Mouse (Mus musculus) CH12.LX (cell line): ENCODE data around the gene Wee1. TPM values are rescaled to one million over a fixed set of nuclear protein-coding genes. Genes with fewer than 3 reads are reported as not detected.
A peak's percentile ranks its signal among the peaks of the same experiment; 100 is the strongest.

ENCODE experiments used
- DNase-seq: peaks from one replicate; pipeline ENCODE4 v3.0.0-alpha.2; 2013; ENCODE audit errors: extremely low read depth
- H3K27ac ChIP-seq: 2 replicates; pipeline ENCODE4 v1.5.1; 2012; ENCODE audit warnings: low read depth, mild to moderate bottlenecking, control low read depth, moderate library complexity; ENCODE audit not compliant: insufficient read depth
- H3K27me3 ChIP-seq: replicated peaks from 2 replicates; pipeline ENCODE3; 2012; ENCODE audit warnings: inconsistent platforms
- H3K36me3 ChIP-seq, 2 experiments: replicated peaks in 1 of 2; 2 replicates each; pipeline versions ENCODE3 to v1.6.1; 2012; ENCODE audit warnings: inconsistent platforms in 1 of 2, low read length in 1 of 2, mild to moderate bottlenecking in 1 of 2, mixed read lengths in 1 of 2, moderate library complexity in 1 of 2; ENCODE audit not compliant: control insufficient read depth in 1 of 2, insufficient read depth in 1 of 2
- H3K4me1 ChIP-seq, 2 experiments: 2 replicates each; pipeline ENCODE4 v1.6.1; 2012; ENCODE audit warnings: inconsistent platforms in 1 of 2, moderate library complexity in 1 of 2; ENCODE audit not compliant: insufficient read depth in 2 of 2, control insufficient read depth in 1 of 2
- H3K4me2 ChIP-seq: 2 replicates; pipeline ENCODE4 v1.6.1; 2012; ENCODE audit warnings: low read depth, mild to moderate bottlenecking, control low read depth; ENCODE audit not compliant: poor library complexity, insufficient read depth, severe bottlenecking
- H3K4me3 ChIP-seq, 3 experiments: fragments of 150-350 bp in 1 of 3; sonication (generic) in 1 of 3; replicated peaks in 1 of 3; 2 replicates each; pipeline versions ENCODE3 to v1.5.1; 2011 to 2012; ENCODE audit warnings: low read depth in 2 of 3, low read length in 2 of 3, mild to moderate bottlenecking in 2 of 3, moderate library complexity in 2 of 3, control low read depth in 1 of 3, improper control_type of control experiment in 1 of 3, inconsistent platforms in 1 of 3, mixed read lengths in 1 of 3; ENCODE audit not compliant: poor library complexity in 1 of 3
- H3K79me2 ChIP-seq: replicated peaks from 2 replicates; pipeline ENCODE4 v1.6.1; 2012; ENCODE audit warnings: mild to moderate bottlenecking, moderate library complexity; ENCODE audit not compliant: control insufficient read depth, poor library complexity, insufficient read depth, severe bottlenecking; ENCODE audit errors: extremely low read depth
- H3K9ac ChIP-seq: 2 replicates; pipeline ENCODE4 v1.6.1; 2012; ENCODE audit warnings: low read depth, mild to moderate bottlenecking, control low read depth, moderate library complexity; ENCODE audit not compliant: insufficient read depth
- H3K9me3 ChIP-seq: replicated peaks from 2 replicates; pipeline ENCODE3; 2012; ENCODE audit warnings: low read length, inconsistent platforms, mixed read lengths
- BHLHE40 ChIP-seq: IDR thresholded peaks from 2 replicates; pipeline ENCODE4 v1.6.1; 2011; ENCODE audit warnings: mild to moderate bottlenecking, low read depth, low read length, improper control_type of control experiment
- CHD1 ChIP-seq: IDR thresholded peaks from 2 replicates; pipeline ENCODE4 v1.6.1; 2012; ENCODE audit warnings: low read depth, low read length, improper control_type of control experiment, inconsistent platforms
- CHD2 ChIP-seq: IDR thresholded peaks from 2 replicates; pipeline ENCODE4 v1.6.1; 2011; ENCODE audit warnings: low read length, improper control_type of control experiment
- CTCF ChIP-seq, 2 experiments: IDR thresholded peaks in 1 of 2; conservative IDR thresholded peaks in 1 of 2; 2 replicates each; pipeline ENCODE4 v1.5.1; 2011 to 2012; ENCODE audit warnings: low read depth in 2 of 2, low read length in 2 of 2, improper control_type of control experiment in 1 of 2, inconsistent platforms in 1 of 2, mild to moderate bottlenecking in 1 of 2, moderate library complexity in 1 of 2
- ELF1 ChIP-seq: IDR thresholded peaks from 2 replicates; pipeline ENCODE4 v1.6.1; 2014; ENCODE audit warnings: low read depth, mild to moderate bottlenecking, inconsistent platforms, low read length, improper control_type of control experiment
- EP300 ChIP-seq: IDR thresholded peaks from 2 replicates; pipeline ENCODE4 v1.6.1; 2011; ENCODE audit warnings: low read length, improper control_type of control experiment
- GABPA ChIP-seq: IDR thresholded peaks from 2 replicates; pipeline ENCODE4 v1.6.1; 2012; ENCODE audit warnings: low read depth, low read length, improper control_type of control experiment, inconsistent platforms; ENCODE audit not compliant: insufficient replicate concordance
- IRF4 ChIP-seq: IDR thresholded peaks from 2 replicates; pipeline ENCODE4 v1.6.1; 2014; ENCODE audit warnings: low read depth, mild to moderate bottlenecking, inconsistent platforms, low read length, improper control_type of control experiment
- KAT2A ChIP-seq: IDR thresholded peaks from 2 replicates; pipeline ENCODE4 v1.6.1; 2012; ENCODE audit warnings: low read length, improper control_type of control experiment, inconsistent platforms; ENCODE audit not compliant: insufficient replicate concordance
- MAFK ChIP-seq: IDR thresholded peaks from 2 replicates; pipeline ENCODE4 v1.6.1; 2011; ENCODE audit warnings: low read length, improper control_type of control experiment; ENCODE audit not compliant: insufficient replicate concordance
- MAX ChIP-seq: IDR thresholded peaks from 2 replicates; pipeline ENCODE4 v1.6.1; 2011; ENCODE audit warnings: low read length, improper control_type of control experiment
- MAZ ChIP-seq: IDR thresholded peaks from 2 replicates; pipeline ENCODE4 v1.6.1; 2012; ENCODE audit warnings: low read depth, mild to moderate bottlenecking, inconsistent platforms, low read length, improper control_type of control experiment, moderate library complexity
- MXI1 ChIP-seq: IDR thresholded peaks from 2 replicates; pipeline ENCODE4 v1.6.1; 2011; ENCODE audit warnings: mild to moderate bottlenecking, low read depth, low read length, improper control_type of control experiment
- MYC ChIP-seq: IDR thresholded peaks from 2 replicates; pipeline ENCODE4 v1.6.1; 2011; ENCODE audit warnings: low read depth, mild to moderate bottlenecking, improper control_type of control experiment, low read length
- NRF1 ChIP-seq: IDR thresholded peaks from 2 replicates; pipeline ENCODE4 v1.6.1; 2014; ENCODE audit warnings: low read depth, mild to moderate bottlenecking, inconsistent platforms, low read length, improper control_type of control experiment, moderate library complexity
- PAX5 ChIP-seq: IDR thresholded peaks from 2 replicates; pipeline ENCODE4 v1.6.1; 2012; ENCODE audit warnings: low read length, inconsistent platforms, mixed read lengths
- POLR2A ChIP-seq: IDR thresholded peaks from 2 replicates; pipeline ENCODE4 v1.6.1; 2011; ENCODE audit warnings: low read depth, mild to moderate bottlenecking, improper control_type of control experiment, low read length
- POLR2AphosphoS2 ChIP-seq: IDR thresholded peaks from 2 replicates; pipeline ENCODE4 v1.6.1; 2011; ENCODE audit warnings: low read depth, low read length, improper control_type of control experiment
- RCOR1 ChIP-seq: conservative IDR thresholded peaks from 2 replicates; pipeline ENCODE4 v1.6.1; 2012; ENCODE audit warnings: low read depth, mild to moderate bottlenecking, inconsistent platforms, low read length, improper control_type of control experiment
- TBP ChIP-seq: conservative IDR thresholded peaks from 2 replicates; pipeline ENCODE4 v1.6.1; 2011; ENCODE audit warnings: low read depth, low read length, improper control_type of control experiment
- TCF12 ChIP-seq: IDR thresholded peaks from 2 replicates; pipeline ENCODE4 v1.6.1; 2014; ENCODE audit warnings: low read depth, mild to moderate bottlenecking, inconsistent platforms, low read length, improper control_type of control experiment
- UBTF ChIP-seq: IDR thresholded peaks from 2 replicates; pipeline ENCODE4 v1.6.1; 2012; ENCODE audit warnings: low read depth, mild to moderate bottlenecking, inconsistent platforms, low read length, improper control_type of control experiment, moderate library complexity
- USF2 ChIP-seq: conservative IDR thresholded peaks from 2 replicates; pipeline ENCODE4 v1.6.1; 2011; ENCODE audit warnings: low read depth, low read length, improper control_type of control experiment
- ZC3H11A ChIP-seq: IDR thresholded peaks from 2 replicates; pipeline ENCODE4 v1.6.1; 2012; ENCODE audit warnings: low read depth, mild to moderate bottlenecking, inconsistent platforms, low read length, improper control_type of control experiment
- ZMIZ1 ChIP-seq: IDR thresholded peaks from 2 replicates; pipeline ENCODE4 v1.6.1; 2012; ENCODE audit warnings: low read depth, mild to moderate bottlenecking, inconsistent platforms, low read length, improper control_type of control experiment
- dilution Hi-C: fragments of 300-500 bp; cut with MboI; formaldehyde crosslinking; loops from 2 replicates; pipeline ENCODE4 v1.14.3; 2020; ENCODE audit warnings: low sequenced_read_pairs; ENCODE audit not compliant: extremely low pct_unique_long_range_greater_than_20kb, extremely low pct_ligation_motif_present
- in situ Hi-C: fragments of 300-500 bp; cut with MboI; formaldehyde crosslinking; loops from 3 replicates; pipeline ENCODE4 v1.14.3; 2019; ENCODE audit warnings: low sequenced_read_pairs, low pct_ligation_motif_present, low pct_unique_long_range_greater_than_20kb, mixed read lengths
- polyA plus RNA-seq: library from polyadenylated mRNA; unstranded; fragments of >175 nt; gene quantifications from 2 replicates; pipeline ENCODE4 v1.2.1, GENCODE M21; 2012; ENCODE audit warnings: low read depth; ENCODE audit not compliant: insufficient read length
- total RNA-seq, 2 experiments: library from RNA; depleted of rRNA; stranded (reverse); fragments of 300-350 nt in 1 of 2; fragments of >200 nt in 1 of 2; gene quantifications; 2 replicates each; pipeline ENCODE4 v1.2.3; 2012 to 2014

Wee1 gene
- total and polyA plus RNA-seq, 3 experiments: 10.1 to 30.3 (median 14.2) TPM

DNA sequence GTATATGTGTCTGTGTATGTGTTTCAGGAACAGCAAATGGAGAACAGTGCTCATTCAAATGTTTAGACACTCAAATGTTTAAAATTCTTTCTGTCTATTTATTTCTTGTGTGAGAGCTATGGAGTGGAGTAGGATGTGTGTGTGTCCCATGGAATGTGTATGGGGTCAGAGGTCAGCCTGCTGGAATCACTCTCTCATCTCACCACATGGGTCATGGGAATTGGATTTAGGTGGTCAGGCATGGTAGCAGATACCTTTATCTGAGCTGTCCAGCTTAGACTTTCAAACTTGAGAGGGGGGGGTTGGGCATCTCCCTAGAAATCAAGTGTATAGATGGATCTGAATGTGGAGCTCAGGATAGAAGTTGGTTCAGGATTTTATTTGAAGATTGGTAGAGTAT, 38.8 kb downstream of the Wee1 start:
- no peaks in the 10 kb centered on the region for H3K27me3 ChIP-seq
- no peak overlapping the region for H3K9ac ChIP-seq
- no peak overlapping the region for H3K4me2 ChIP-seq
- dilution Hi-C loops: no loop called here
- H3K9me3 ChIP-seq: no peaks in the 10 kb centered on the region
- DNase-seq: no peak
- TF ChIP-seq TCF12 (no peak), POLR2A (no peak), ZC3H11A (no peak), ELF1 (no peak), UBTF (no peak), KAT2A (no peak), MYC (no peak), MAX (no peak), MAZ (no peak), TBP (no peak), EP300 (no peak)
- no peaks in the 10 kb centered on the region for H3K79me2 ChIP-seq
- peaks cover 16 to 59% of the 10 kb centered on the region in 2 experiments for H3K4me1 ChIP-seq
- H3K27ac ChIP-seq: no peak overlapping the region
- no peaks in the 10 kb centered on the region for H3K36me3 ChIP-seq
- H3K4me3 ChIP-seq: no peak overlapping the region
- in situ Hi-C loops: loop anchor here (5.0 to 25.0 kb wide), 3 partner anchors 104 to 467 kb away; partner anchors contain the start of gene Adm

DNA sequence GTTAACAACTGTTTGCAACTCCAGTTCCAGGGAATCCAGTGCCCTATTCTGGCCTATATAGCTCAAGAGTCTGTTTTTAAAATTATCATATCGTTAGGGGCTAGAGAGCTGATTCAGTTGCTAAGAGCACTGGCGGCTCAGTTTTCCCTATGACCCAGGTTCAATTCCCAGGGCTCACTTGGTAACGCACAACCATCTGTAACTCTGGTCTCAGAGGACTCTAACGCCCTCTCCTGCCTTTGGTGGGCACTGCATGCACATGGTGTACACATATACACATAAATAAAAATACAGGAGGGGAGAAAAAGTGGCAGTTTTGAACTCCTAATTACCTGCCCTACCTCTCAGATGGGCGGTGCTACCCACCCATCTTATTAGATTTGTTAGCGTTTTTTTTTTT, 41.2 kb downstream of the Wee1 start:
- H3K4me3 ChIP-seq: no peak overlapping the region

DNA sequence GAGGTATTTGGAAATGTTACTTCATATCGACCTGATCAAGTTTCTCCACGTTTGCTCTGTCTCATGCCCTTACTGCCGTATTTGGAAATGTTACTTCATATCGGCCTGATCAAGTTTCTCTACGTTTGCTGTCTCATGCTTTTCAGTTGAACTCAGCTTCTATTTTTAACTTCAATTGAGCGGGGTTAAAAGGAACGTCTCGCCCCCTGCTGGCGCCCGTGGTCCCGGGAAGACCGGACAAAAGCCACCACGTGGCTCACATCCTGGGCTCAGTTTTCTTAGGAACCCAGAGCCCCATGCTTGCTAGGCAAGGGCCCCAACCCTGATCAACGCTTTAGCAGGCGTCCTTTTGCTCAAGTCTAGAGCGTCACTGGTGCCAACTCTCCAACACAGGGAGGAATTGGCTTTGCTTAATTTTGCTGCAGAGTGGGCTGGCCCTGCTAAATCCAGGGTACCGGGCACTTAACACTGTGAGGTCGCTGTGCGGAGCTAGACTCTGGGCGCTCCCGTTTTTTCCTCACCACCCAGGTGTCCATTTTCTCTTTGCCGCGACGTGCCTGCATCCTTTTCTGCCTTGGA, 42.3 kb downstream of the Wee1 start:
- peak overlapping the region; percentile 53; the same call in 1 of the 2 replicates for H3K4me2 ChIP-seq
- no peaks in the 10 kb centered on the region for H3K79me2 ChIP-seq
- peak overlapping the region; percentile 45 to 56 (median 49) for H3K4me3 ChIP-seq
- dilution Hi-C loops (no loop called here), in situ Hi-C loops (loop anchor here (5.0 to 25.0 kb wide), 3 partner anchors 101 to 463 kb away; partner anchors contain the start of gene Adm)
- peak overlapping the region; percentile 97 for H3K27ac ChIP-seq
- peak; percentile 92 for DNase-seq
- peaks cover 3% of the 10 kb centered on the region for H3K9me3 ChIP-seq
- H3K27me3 ChIP-seq: no peaks in the 10 kb centered on the region
- peaks cover 6 to 45% of the 10 kb centered on the region in 2 experiments for H3K4me1 ChIP-seq
- peak overlapping the region; percentile 88 for H3K9ac ChIP-seq
- no peaks in the 10 kb centered on the region for H3K36me3 ChIP-seq
- TF ChIP-seq PAX5 (no peak), ZMIZ1 (no peak; the same call in 1 of the 2 replicates), GABPA (peak; percentile 30), IRF4 (peak; percentile 85), MXI1 (peak; percentile 99), TCF12 (peak; percentile 38; the same call in 1 of the 2 replicates), MAX (peak; percentile 99), RCOR1 (no peak), MAFK (peak; percentile 81; the same call in 1 of the 2 replicates), NRF1 (no peak), POLR2AphosphoS2 (no peak), CHD2 (no peak), BHLHE40 (peak; percentile 75), CHD1 (no peak), USF2 (peak; percentile 51), MAZ (no peak), MYC (peak; percentile 100), POLR2A (peak; percentile 67), KAT2A (no peak)

More for the DNA sequence above, 41.2 kb downstream of the Wee1 start:
- DNase-seq: peak; percentile 28
- Histone ChIP-seq H3K9me3 (no peaks in the 10 kb centered on the region), H3K36me3 (no peaks in the 10 kb centered on the region), H3K27ac (peak overlapping the region; percentile 96), H3K27me3 (no peaks in the 10 kb centered on the region), H3K79me2 (no peaks in the 10 kb centered on the region), H3K4me2 (no peak overlapping the region), H3K9ac (no peak overlapping the region), H3K4me1 (peaks cover 14 to 52% of the 10 kb centered on the region in 2 experiments)
- dilution Hi-C loops: no loop called here
- in situ Hi-C loops: loop anchor here (5.0 to 25.0 kb wide), 3 partner anchors 102 to 464 kb away; partner anchors contain the start of gene Adm
- TF ChIP-seq CTCF (conservative IDR thresholded peaks at IDR 0.05 in 1 of 2, IDR thresholded peaks at IDR 0.05 in 1 of 2; ENCODE audit: low read depth in 2 of 2, low read length in 2 of 2): peak in 1 of 2 experiments; percentile 19; a peak in 1 of 4 replicates
- no peak for TF ChIP-seq CHD1
